In genomic region chr11:40927168-40927567, GRCm38 (mm10) we compare ENCODE assay signal across 8 mouse cellular contexts.
DNase-seq lines count a peak whose midpoint lies in the region; ATAC-seq and TF ChIP-seq lines count a peak whose summit lies in the region.

No protein-coding gene starts in this region.

- peak overlapping the region; percentile 54 for H3K4me2 ChIP-seq in embryonic facial prominence, embryonic 14.5 days (ENCODE audit: low read depth, low read length)
- H3K4me2 ChIP-seq in hindbrain, embryonic 11.5 days (replicated peaks; ENCODE audit: low read depth, low read length) = peak overlapping the region; percentile 34
- H3K4me2 ChIP-seq in lung, postnatal 0 days (replicated peaks; ENCODE audit: low read depth, low read length) = peak overlapping the region; percentile 48

- TF ChIP-seq CTCF in lung, postnatal 0 days (IDR thresholded peaks at IDR 0.05) = peak; percentile 73

- WGBS in embryonic facial prominence, embryonic 14.5 days = 3% methylated on average over 12 of the region's 12 CpGs
- WGBS in hindbrain, embryonic 11.5 days = 4% methylated on average over 12 of the region's 12 CpGs
- WGBS in lung, postnatal 0 days = 5% methylated on average over 12 of the region's 12 CpGs

- H3K9me3 ChIP-seq in embryonic facial prominence, embryonic 14.5 days (ENCODE audit: control insufficient read depth, low read length) = no peaks in the 10 kb centered on the region
- H3K9me3 ChIP-seq in hindbrain, embryonic 11.5 days (ENCODE audit: control insufficient read depth, low read length) = no peaks in the 10 kb centered on the region
- no peaks in the 10 kb centered on the region for H3K9me3 ChIP-seq in lung, postnatal 0 days (ENCODE audit: low read length)

- H3K27me3 ChIP-seq in embryonic facial prominence, embryonic 14.5 days (replicated peaks; ENCODE audit: control insufficient read depth, insufficient read depth, low read length) = no peaks in the 10 kb centered on the region
- no peaks in the 10 kb centered on the region for H3K27me3 ChIP-seq in hindbrain, embryonic 11.5 days (ENCODE audit: control insufficient read depth, insufficient read depth, low read length)
- H3K27me3 ChIP-seq in lung, postnatal 0 days (replicated peaks; ENCODE audit: insufficient read depth, low read length) = no peaks in the 10 kb centered on the region

- no peaks in the 10 kb centered on the region for H3K4me1 ChIP-seq in embryonic facial prominence, embryonic 14.5 days (ENCODE audit: control insufficient read depth, insufficient read depth, low read length)
- no peaks in the 10 kb centered on the region for H3K4me1 ChIP-seq in hindbrain, embryonic 11.5 days (replicated peaks; ENCODE audit: control insufficient read depth, insufficient read depth, low read length)
- H3K4me1 ChIP-seq in lung, postnatal 0 days (ENCODE audit: insufficient read depth, low read depth, low read length) = no peaks in the 10 kb centered on the region

- no peak for TF ChIP-seq EP300 in lung, postnatal 0 days (IDR thresholded peaks at IDR 0.05)

- no peaks in the 10 kb centered on the region for H3K36me3 ChIP-seq in embryonic facial prominence, embryonic 14.5 days (ENCODE audit: control insufficient read depth, insufficient read depth, low read length)
- H3K36me3 ChIP-seq in hindbrain, embryonic 11.5 days (ENCODE audit: control insufficient read depth, insufficient read depth, low read length) = no peaks in the 10 kb centered on the region
- H3K36me3 ChIP-seq in lung, postnatal 0 days (ENCODE audit: insufficient read depth, low read length) = no peaks in the 10 kb centered on the region

- DNase-seq in ES-CJ7 (ENCODE audit: low read depth, low spot score) = peak; percentile 56
- DNase-seq in adrenal gland, postnatal 14 days = peak; percentile 48
- DNase-seq in embryonic facial prominence, embryonic 14.5 days (ENCODE audit: low spot score) = peak; percentile 81
- peak; percentile 78 for DNase-seq in hindbrain, embryonic 11.5 days (ENCODE audit: low spot score)
- DNase-seq in layer of hippocampus, adult 9-11 months = peak; percentile 41
- peak; percentile 39 for DNase-seq in lung, postnatal 0 days (ENCODE audit: low spot score)
- DNase-seq in right cerebral cortex, postnatal 36 days (ENCODE audit: low spot score in 2 of 2) = peak; percentile 53 to 69
- DNase-seq in thymus, postnatal 10 days (ENCODE audit: low spot score in 2 of 2) = no peak

- no peak overlapping the region for H3K27ac ChIP-seq in embryonic facial prominence, embryonic 14.5 days (replicated peaks; ENCODE audit: low read depth, low read length)
- no peak overlapping the region for H3K27ac ChIP-seq in hindbrain, embryonic 11.5 days (ENCODE audit: low read depth, low read length)
- H3K27ac ChIP-seq in lung, postnatal 0 days (ENCODE audit: low read length) = no peak overlapping the region

- peak overlapping the region; percentile 29 for H3K4me3 ChIP-seq in embryonic facial prominence, embryonic 14.5 days (ENCODE audit: low read depth, low read length)
- H3K4me3 ChIP-seq in hindbrain, embryonic 11.5 days (ENCODE audit: low read depth, low read length) = peak overlapping the region; percentile 22
- peak overlapping the region; percentile 16; the same call in 1 of the 2 replicates for H3K4me3 ChIP-seq in lung, postnatal 0 days (ENCODE audit: low read depth, low read length)

- H3K9ac ChIP-seq in embryonic facial prominence, embryonic 14.5 days (ENCODE audit: low read depth, low read length) = 0 out of 2 replicates have a peak overlapping the region, but pooled peaks have one; percentile 40
- no peak overlapping the region for H3K9ac ChIP-seq in hindbrain, embryonic 11.5 days (ENCODE audit: low read depth, low read length)
- H3K9ac ChIP-seq in lung, postnatal 0 days (replicated peaks; ENCODE audit: low read depth) = no peak overlapping the region

- peak; percentile 55; the same call in 1 of the 2 replicates for ATAC-seq in embryonic facial prominence, embryonic 14.5 days (ENCODE audit: low read depth)
- ATAC-seq in hindbrain, embryonic 11.5 days (ENCODE audit: low FRiP score) = peak; percentile 83
- no peak for ATAC-seq in lung, postnatal 0 days

Comparison
In these comparisons a context has a peak if more than half of its experiments do, and no peak if none do; other contexts are left out.
1. DNase-seq: peak in ES-CJ7 (single experiment), adrenal gland, postnatal 14 days (single experiment), embryonic facial prominence, embryonic 14.5 days (single experiment), hindbrain, embryonic 11.5 days (single experiment), layer of hippocampus, adult 9-11 months (single experiment), lung, postnatal 0 days (single experiment) and right cerebral cortex, postnatal 36 days (2 of 2); none in thymus, postnatal 10 days (0 of 2).
2. Peak in every context shown above with its lines, with median percentiles within 50 percentile points of each other: H3K4me2 ChIP-seq and H3K4me3 ChIP-seq.